Mouse (Mus musculus) forebrain, embryonic 11.5 days (tissue): ENCODE data around the gene Ndnf. TPM values are rescaled to one million over a fixed set of nuclear protein-coding genes. Genes with fewer than 3 reads are reported as not detected.
A peak's percentile ranks its signal among the peaks of the same experiment; 100 is the strongest.

Source experiments
- ATAC-seq: fragments of 200-750 bp; cut with Nextera tagmentation; replicated peaks from 2 replicates; pipeline ENCODE4 v1.8.0; 2017; ENCODE audit warnings: moderate TSS enrichment; ENCODE audit not compliant: low FRiP score
- DNase-seq: peaks from one replicate; pipeline ENCODE4 v3.0.0-alpha.2; 2017; ENCODE audit warnings: low spot score
- H3K27ac ChIP-seq: fragments of 300-500 bp; sonication (generic); 2 replicates; pipeline ENCODE4 v1.5.1; 2014; ENCODE audit warnings: low read depth, low read length
- H3K27me3 ChIP-seq: fragments of 300-500 bp; sonication (generic); 2 replicates; pipeline ENCODE4 v1.6.1; 2014; ENCODE audit warnings: mild to moderate bottlenecking, low read length, mixed read lengths; ENCODE audit not compliant: control insufficient read depth, insufficient read depth
- H3K36me3 ChIP-seq: fragments of 300-500 bp; sonication (generic); 2 replicates; pipeline ENCODE4 v1.6.1; 2014; ENCODE audit warnings: mild to moderate bottlenecking, low read length, moderate library complexity, mixed read lengths; ENCODE audit not compliant: control insufficient read depth, insufficient read depth
- H3K4me1 ChIP-seq: fragments of 300-500 bp; sonication (generic); replicated peaks from 2 replicates; pipeline ENCODE4 v1.6.1; 2014; ENCODE audit warnings: low read length, mixed read lengths; ENCODE audit not compliant: control insufficient read depth, insufficient read depth
- H3K4me2 ChIP-seq: fragments of 300-500 bp; sonication (generic); 2 replicates; pipeline ENCODE4 v1.6.1; 2014; ENCODE audit warnings: low read depth, mild to moderate bottlenecking, low read length, moderate library complexity, mixed read lengths; ENCODE audit not compliant: severe bottlenecking
- H3K4me3 ChIP-seq: fragments of 300-500 bp; sonication (generic); 2 replicates; pipeline ENCODE4 v1.5.1; 2014; ENCODE audit warnings: low read depth, low read length
- H3K9ac ChIP-seq: fragments of 300-500 bp; sonication (generic); 2 replicates; pipeline ENCODE4 v1.6.1; 2014; ENCODE audit warnings: low read length
- H3K9me3 ChIP-seq: fragments of 300-500 bp; sonication (generic); 2 replicates; pipeline ENCODE4 v1.6.1; 2016; ENCODE audit warnings: low read length, mixed read lengths; ENCODE audit not compliant: control insufficient read depth
- WGBS: fragments of 180-500 bp; shearing (Covaris S2); extraction: QIAGEN DNeasy Blood & Tissue Kit; methylation state at CpG from one replicate; pipeline ENCODE4 v1.1.7; 2014; 5-methylcytosine and 5-hydroxymethylcytosine counted together
- polyA plus RNA-seq: library from polyadenylated mRNA; unstranded; fragments of >200 nt; fragmentation: Nextera tagmentation; extraction: Ambion mirVana; gene quantifications from 2 replicates; pipeline ENCODE4 v1.2.1, GENCODE M21; 2014

Gene Ndnf
- polyA plus RNA-seq, 1 experiment from 2014 or later: 6.5 TPM

- Histone ChIP-seq H3K36me3 (no peaks in the 10 kb centered on the region), H3K27ac (no peak overlapping the region), H3K4me1 (no peaks in the 10 kb centered on the region), H3K9ac (no peak overlapping the region), H3K4me3 (no peak overlapping the region), H3K9me3 (no peaks in the 10 kb centered on the region), H3K27me3 (no peaks in the 10 kb centered on the region), H3K4me2 (no peak overlapping the region)
- DNase-seq: no peak
- 79% methylated on average over 1 of the region's 1 CpGs for WGBS
- no peak for ATAC-seq
These were observed 49.3 kb downstream of the Ndnf start for GRCm38 (mm10) chr6:65720676-65721075.

GRCm38 (mm10) chr6:65725677-65726076 lies 54.3 kb downstream of the Ndnf start:
- H3K4me1 ChIP-seq: no peaks in the 10 kb centered on the region
- H3K4me2 ChIP-seq: no peak overlapping the region
- no peaks in the 10 kb centered on the region for H3K27me3 ChIP-seq
- ATAC-seq (peak; percentile 63; the same call in 1 of the 2 replicates), DNase-seq (no peak)
- no peak overlapping the region for H3K4me3 ChIP-seq
- no peak overlapping the region for H3K9ac ChIP-seq
- H3K9me3 ChIP-seq: no peaks in the 10 kb centered on the region
- H3K36me3 ChIP-seq: no peaks in the 10 kb centered on the region
- no peak overlapping the region for H3K27ac ChIP-seq
- WGBS: 33% methylated on average over 2 of the region's 2 CpGs

GRCm38 (mm10) chr6:65728261-65728660 lies 56.9 kb downstream of the Ndnf start:
- Histone ChIP-seq H3K27ac (no peak overlapping the region), H3K9ac (no peak overlapping the region), H3K9me3 (no peaks in the 10 kb centered on the region), H3K27me3 (no peaks in the 10 kb centered on the region), H3K4me1 (no peaks in the 10 kb centered on the region), H3K36me3 (no peaks in the 10 kb centered on the region), H3K4me3 (no peak overlapping the region), H3K4me2 (no peak overlapping the region)
- no peak for DNase-seq
- ATAC-seq: no peak
- WGBS: 74% methylated on average over 3 of the region's 3 CpGs

- H3K27me3 ChIP-seq: no peaks in the 10 kb centered on the region
- H3K4me3 ChIP-seq: no peak overlapping the region
- H3K4me2 ChIP-seq: no peak overlapping the region
- H3K9me3 ChIP-seq: no peaks in the 10 kb centered on the region
- WGBS: 76% methylated on average over 8 of the region's 8 CpGs
- H3K27ac ChIP-seq: no peak overlapping the region
- H3K9ac ChIP-seq: no peak overlapping the region
- H3K4me1 ChIP-seq: no peaks in the 10 kb centered on the region
- ATAC-seq (no peak), DNase-seq (no peak)
- no peaks in the 10 kb centered on the region for H3K36me3 ChIP-seq
These were observed 68.1 kb downstream of the Ndnf start for GRCm38 (mm10) chr6:65739442-65739841.

GRCm38 (mm10) chr6:65743144-65743870 lies 71.9 kb downstream of the Ndnf start:
- WGBS: 41% methylated on average over 1 of the region's 1 CpGs
- ATAC-seq: 0 out of 2 replicates have a peak, but pooled peaks have one; percentile 27
- DNase-seq: no peak
- no peak overlapping the region for H3K4me2 ChIP-seq
- H3K4me3 ChIP-seq: no peak overlapping the region
- H3K27ac ChIP-seq: no peak overlapping the region
- no peak overlapping the region for H3K9ac ChIP-seq
- no peaks in the 10 kb centered on the region for H3K4me1 ChIP-seq
- H3K36me3 ChIP-seq: no peaks in the 10 kb centered on the region
- H3K9me3 ChIP-seq: no peaks in the 10 kb centered on the region
- no peaks in the 10 kb centered on the region for H3K27me3 ChIP-seq

GRCm38 (mm10) chr6:65743871-65744202 lies 72.4 kb downstream of the Ndnf start:
- Histone ChIP-seq H3K4me1 (no peaks in the 10 kb centered on the region), H3K9me3 (no peaks in the 10 kb centered on the region), H3K4me2 (no peak overlapping the region), H3K27ac (no peak overlapping the region), H3K9ac (no peak overlapping the region), H3K27me3 (no peaks in the 10 kb centered on the region), H3K36me3 (no peaks in the 10 kb centered on the region), H3K4me3 (no peak overlapping the region)
- no peak for ATAC-seq
- DNase-seq: no peak

- H3K9ac ChIP-seq: no peak overlapping the region
- ATAC-seq (no peak), DNase-seq (no peak)
- H3K4me2 ChIP-seq: no peak overlapping the region
- 32% methylated on average over 7 of the region's 7 CpGs for WGBS
- no peaks in the 10 kb centered on the region for H3K27me3 ChIP-seq
- no peaks in the 10 kb centered on the region; the same call in 1 of the 2 replicates for H3K4me1 ChIP-seq
- H3K36me3 ChIP-seq: no peaks in the 10 kb centered on the region
- no peaks in the 10 kb centered on the region for H3K9me3 ChIP-seq
- no peak overlapping the region for H3K4me3 ChIP-seq
- no peak overlapping the region for H3K27ac ChIP-seq
These were observed 86.8 kb downstream of the Ndnf start for GRCm38 (mm10) chr6:65758214-65758613.

- Histone ChIP-seq H3K27ac (no peak overlapping the region), H3K4me3 (no peak overlapping the region), H3K4me2 (no peak overlapping the region), H3K36me3 (no peaks in the 10 kb centered on the region), H3K4me1 (no peaks in the 10 kb centered on the region; the same call in 1 of the 2 replicates), H3K9ac (no peak overlapping the region), H3K9me3 (no peaks in the 10 kb centered on the region), H3K27me3 (no peaks in the 10 kb centered on the region)
- ATAC-seq: no peak
- 75% methylated on average over 5 of the region's 5 CpGs for WGBS
- DNase-seq: no peak
These were observed 87.8 kb downstream of the Ndnf start for GRCm38 (mm10) chr6:65759174-65759573.

GRCm38 (mm10) chr6:65760073-65760472 lies 88.7 kb downstream of the Ndnf start:
- Histone ChIP-seq H3K9me3 (no peaks in the 10 kb centered on the region), H3K27ac (no peak overlapping the region), H3K36me3 (no peaks in the 10 kb centered on the region), H3K4me2 (no peak overlapping the region), H3K9ac (no peak overlapping the region), H3K27me3 (no peaks in the 10 kb centered on the region), H3K4me1 (no peaks in the 10 kb centered on the region; the same call in 1 of the 2 replicates), H3K4me3 (no peak overlapping the region)
- no peak for ATAC-seq
- 92% methylated on average over 3 of the region's 3 CpGs for WGBS
- no peak for DNase-seq
